Mouse (Mus musculus) thymus, postnatal 0 days (tissue): ENCODE data around the gene Ubxn7. TPM values are rescaled to one million over a fixed set of nuclear protein-coding genes. Genes with fewer than 3 reads are reported as not detected.
"Not testable (repeated sequence)": the region's sequence is repeated elsewhere in the genome, so short reads cannot be mapped to it uniquely, and the experiment has no call there.

Source experiments
- DNase-seq: peaks from one replicate; pipeline ENCODE4 v3.0.0-alpha.2; 2015; ENCODE audit warnings: low spot score
- polyA plus RNA-seq: library from polyadenylated mRNA; unstranded; fragments of >200 nt; fragmentation: Nextera tagmentation; extraction: Ambion mirVana; gene quantifications from 2 replicates; pipeline ENCODE4 v1.2.1, GENCODE M21; 2015

Ubxn7 gene
- polyA plus RNA-seq = 20.0 and 21.8 TPM in 2 replicates

DNA sequence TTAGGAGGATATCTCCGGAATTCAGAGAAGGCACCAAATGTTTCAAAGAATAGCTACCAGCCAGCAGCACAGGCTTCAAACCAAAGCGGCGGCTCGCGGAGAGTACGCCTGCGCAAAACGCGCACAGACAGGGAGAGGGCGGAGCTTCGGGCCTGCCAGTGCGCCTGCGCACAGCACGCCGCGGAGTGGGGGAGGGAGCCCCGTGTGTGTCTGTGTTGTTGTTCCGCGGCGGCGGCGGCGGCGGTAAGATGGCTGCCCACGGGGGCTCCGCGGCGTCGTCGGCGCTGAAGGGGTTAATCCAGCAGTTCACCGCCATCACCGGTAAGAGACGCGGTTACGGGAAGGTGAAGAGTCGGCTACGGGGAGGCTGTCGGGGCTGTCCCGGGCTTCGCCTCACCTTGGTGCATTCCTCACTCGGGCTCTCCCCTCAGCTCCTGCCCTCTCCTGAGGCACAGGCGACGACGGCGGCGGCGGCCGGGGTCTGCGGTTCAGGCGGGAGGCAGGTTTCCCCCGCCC is at the start of gene Ubxn7:
TSS of gene Ubxn7 (plus strand) at position 218 of the 516 bp plus-strand sequence.
- DNase-seq = peak; percentile 98

DNA sequence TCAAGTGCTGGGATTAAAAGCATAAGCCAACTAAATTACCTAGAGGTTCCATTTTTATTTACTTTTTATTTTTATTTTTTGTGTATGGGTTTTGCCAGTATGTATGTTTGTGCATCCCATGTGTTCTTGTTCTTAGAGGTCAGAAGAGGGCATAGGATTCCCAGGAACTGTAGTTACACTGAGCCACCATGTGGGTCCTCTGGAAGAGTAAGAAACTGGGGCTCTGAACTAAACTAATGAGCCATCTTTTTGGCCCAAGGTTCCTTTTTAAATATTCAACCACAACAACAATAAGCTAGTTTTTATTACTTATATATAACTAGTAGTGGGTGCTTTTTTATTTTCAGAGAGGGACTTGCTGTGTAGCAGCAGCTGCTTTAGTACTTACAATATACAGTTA is 49.4 kb upstream of the Ubxn7 start:
- DNase-seq = no peak

DNA sequence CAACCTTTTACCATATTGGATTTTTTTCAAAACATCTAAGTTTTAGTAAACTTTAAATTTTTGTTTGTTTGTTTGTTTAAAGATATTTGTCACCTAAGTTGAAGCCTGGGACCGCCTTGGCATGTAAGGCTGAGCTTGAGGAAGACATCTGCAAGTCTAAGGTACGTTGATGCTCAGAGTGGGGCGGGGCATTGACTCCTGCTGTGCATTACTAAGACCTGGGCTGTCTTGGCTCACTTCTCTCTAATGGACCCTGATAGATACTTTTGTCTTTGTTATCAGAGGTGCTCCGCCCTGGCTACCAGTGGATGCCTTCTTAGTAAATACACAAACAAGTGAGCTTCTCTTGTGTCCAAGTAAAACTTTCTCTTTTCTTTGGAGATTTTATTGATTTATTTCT is 40.2 kb upstream of the Ubxn7 start:
- no peak for DNase-seq

DNA sequence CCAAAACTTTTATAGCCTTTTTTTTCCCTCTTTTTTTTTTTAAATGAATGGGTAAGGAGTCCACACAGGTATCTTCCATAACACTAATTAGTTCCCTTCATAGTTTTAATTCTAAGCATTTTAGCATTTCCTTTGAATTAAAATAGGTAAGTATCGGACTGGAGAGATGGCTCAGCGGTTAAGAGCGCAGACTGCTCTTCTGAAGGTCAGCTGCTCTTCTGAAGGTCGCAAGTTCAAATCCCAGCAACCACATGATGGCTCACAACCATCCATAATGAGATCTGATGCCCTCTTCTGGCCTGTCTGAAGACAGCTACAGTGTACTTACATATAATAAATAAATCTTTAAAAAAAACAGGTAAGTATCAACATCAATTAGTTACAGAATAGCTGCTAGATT is 32.4 kb upstream of the Ubxn7 start:
- DNase-seq = not testable (repeated sequence)

DNA sequence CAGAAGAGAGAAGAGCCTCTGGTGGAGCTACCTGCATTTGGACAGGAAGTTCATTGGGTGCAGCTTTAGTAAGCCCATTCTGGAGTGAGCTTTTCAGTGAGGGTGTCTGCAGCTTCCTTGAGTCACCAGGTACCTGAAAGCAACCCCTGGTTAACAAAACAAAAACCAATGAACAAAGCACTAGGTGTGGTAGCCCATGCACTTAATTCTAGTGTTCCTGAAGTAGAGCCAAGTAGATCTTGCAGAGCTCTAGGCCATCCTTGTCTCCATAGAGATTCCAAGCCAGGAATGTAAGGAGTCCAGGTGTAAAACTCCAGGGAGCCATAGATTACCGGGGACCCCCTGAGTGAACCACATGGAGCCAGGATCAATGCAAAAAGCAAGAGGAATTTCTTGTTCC is 29.0 kb upstream of the Ubxn7 start:
- DNase-seq = no peak

DNA sequence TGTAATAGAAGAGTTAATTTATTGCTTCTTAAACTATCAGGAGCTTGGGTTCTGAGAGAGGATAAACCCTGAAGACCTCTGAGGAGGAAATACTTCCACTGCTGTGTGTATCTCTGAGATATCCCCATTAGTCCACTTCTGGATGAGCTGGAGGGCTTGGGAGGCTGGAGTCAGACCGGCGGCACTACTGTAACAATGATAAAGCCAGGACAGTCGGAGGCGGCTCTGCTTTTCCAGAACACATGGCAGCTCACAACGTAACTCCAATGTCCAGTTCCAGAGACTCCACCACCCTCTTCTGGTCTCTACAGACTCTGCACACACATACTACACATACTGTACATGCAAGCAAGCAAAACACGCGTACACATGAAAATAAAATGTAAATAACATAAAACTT is 28.2 kb upstream of the Ubxn7 start:
- DNase-seq = no peak

DNA sequence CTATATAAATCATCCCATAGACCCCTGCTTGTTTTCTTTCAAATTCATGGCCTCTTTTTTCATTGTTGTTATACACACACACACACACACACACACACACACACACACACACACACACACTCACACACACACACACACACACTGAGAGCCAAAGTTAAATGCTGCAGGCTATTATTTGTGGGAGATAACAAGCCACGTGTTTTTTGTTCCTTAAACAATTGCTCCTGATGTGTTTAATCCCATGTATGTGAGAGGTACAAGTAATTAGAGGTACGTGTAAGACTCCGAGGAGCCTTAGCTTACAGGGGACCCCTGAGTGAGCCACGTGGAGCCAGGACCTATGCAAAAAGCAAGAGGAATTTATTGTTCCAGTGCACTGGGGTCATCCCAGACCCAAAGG is 20.1 kb upstream of the Ubxn7 start:
- no peak for DNase-seq

DNA sequence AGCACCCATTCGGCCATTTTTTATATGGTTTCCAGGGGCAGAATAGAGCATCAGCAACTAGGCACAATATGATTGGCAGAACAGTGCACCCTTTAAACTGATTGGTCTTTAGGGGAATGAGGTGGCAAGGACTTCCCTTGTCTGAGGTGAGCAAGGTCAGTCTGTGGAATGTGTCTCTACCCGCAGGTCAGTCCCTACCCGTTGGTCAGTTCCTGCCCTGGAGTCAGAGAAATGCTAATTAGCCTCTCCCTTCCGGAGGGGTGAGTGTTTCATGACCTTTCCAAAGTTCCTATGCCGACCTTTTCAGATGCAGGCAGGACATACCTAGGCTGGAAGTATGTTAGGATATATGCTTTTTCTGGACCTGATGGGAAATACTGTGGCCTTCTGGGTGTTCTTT is 19.7 kb upstream of the Ubxn7 start:
- no peak for DNase-seq

DNA sequence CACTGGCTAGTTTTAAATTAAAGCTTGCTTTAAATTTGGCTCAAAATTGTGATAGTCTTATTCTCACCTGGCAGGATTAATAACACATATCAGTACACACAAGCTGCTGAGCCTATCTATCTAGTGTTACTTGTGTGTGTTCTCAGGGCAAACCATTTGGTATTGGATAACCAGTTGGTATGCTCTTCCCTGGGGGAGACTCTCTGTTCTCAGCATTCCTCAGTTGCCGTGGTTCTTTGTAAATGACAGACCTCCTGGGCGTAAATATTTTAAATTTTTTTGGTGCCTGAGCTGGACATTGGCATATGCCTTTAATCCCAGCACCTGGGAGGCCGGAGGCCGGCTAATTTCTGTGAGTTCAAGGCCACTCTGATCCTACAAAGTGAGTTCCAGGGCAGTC is 19.2 kb upstream of the Ubxn7 start:
- no peak for DNase-seq

DNA sequence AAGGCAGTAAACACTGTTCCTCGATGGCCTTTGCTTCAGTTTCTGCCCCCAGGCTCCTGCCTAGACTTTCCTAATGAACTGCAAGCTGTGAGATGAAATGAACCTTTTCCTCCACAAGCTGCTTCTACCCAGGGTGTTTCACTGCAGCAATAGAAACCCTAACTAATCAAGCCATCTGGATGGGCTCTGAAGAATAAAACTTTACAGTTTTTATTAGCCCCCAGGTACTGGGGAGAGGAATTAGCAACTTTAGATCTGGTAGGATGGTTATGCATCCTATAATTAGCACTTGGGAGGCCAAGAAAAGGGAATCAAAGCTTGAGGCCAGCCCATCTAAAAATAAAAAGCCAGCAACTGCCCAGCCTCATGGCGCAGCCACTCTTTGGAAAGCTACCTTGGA is 15.5 kb upstream of the Ubxn7 start:
- no peak for DNase-seq

DNA sequence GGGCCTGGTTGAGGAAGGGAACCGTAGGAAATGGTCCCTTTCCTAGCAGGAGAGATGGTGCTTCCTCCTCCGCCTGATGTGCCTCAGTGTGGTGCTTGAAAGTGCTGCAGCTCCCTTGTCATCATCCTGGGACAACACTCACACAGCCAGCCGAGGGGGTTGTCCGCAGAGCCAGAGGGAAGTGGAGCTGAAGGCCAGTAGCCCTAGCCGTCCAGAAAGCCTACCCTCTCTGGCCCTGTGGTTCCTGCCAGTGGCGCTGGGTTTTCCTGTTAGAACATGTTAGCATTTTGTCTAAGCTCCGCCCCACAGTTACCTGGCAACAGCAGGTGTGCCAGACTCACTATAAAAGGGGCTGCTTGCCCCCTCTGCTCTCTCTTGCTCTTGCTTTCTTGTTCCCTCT is 8.1 kb upstream of the Ubxn7 start:
- DNase-seq = no peak

DNA sequence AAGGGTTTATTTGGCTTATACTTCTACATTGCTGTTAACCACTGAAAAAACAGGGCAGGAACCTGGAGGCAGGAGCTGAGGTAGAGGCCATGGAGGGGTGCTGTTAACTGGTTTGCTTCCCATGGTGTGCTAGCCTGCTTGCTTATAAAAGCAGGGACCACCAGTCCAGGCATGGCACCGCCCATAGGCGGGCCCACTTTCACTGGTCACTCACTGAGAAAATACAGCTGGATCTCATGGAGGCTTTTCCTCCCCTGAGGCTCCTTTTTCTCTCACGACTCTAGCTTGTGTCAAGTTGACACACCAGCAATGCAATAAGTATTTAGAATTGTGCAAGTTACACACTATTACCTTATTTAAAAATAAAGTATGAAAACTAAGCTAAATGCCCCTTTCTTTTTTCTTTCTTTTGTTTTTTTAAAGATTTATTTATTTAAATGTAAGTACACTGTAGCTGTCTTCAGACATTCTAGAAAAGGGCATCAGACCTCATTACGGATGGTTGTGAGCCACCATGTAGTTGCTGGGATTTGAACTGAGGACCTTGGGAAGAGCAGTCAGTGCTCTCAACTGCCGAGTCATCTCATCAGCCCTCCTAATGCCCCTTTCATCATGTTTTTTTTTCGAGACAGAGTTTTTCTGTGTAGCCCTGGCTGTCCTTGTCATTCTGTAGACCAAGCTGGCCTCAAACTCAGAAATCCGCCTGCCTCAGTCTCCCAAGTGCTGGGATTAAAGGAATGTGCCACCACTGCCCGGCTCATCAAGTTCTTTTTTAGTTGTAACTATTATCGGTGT is 984 bp upstream of the Ubxn7 start:
- no peak for DNase-seq

DNA sequence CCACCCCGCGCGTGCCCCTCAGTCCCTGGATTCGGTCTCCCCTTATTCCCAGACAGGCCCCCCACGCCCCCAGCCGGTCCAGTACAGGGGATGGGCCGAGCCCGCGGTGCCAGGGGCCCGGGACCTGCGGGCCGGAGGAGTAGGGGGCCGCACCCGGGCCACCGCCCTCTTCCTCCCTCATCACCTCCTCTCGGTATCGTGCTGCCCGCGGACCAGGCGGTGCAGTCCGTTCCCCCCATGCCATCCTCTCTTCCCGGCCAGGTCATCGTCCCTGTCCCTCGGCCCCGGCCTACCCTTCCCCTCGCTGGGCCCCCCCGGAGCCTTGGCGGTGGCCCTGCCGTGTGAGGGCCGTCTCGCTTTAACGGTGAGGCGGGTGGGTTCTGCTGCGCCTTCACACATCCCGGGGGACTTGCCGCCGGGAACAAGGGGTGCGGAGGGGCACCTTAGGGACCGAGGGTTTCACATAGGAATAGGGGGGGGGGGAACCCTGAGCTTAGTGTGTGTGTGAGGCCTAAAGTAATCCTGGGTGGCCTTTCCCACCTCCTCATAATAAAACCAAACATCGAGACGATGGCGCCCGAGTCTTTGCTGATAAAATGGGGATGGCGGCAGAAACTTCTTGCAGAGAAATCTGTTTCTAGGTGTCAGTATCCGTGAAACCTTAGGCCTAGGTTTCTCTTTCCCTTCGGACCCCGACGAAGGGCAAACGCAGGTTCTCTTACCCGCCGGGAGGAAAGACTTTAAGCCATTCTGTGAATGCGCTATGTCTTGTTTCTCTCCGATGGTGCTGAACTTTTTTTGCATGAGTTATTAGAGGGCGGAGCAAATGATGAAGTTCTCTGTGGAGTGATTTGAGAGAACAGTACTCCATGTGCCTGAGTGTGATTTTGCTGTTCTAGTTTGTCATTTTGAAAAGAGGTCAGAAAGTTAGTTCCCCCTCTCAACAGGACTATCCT is 777 bp downstream of the Ubxn7 start:
- DNase-seq = peak; percentile 47

DNA sequence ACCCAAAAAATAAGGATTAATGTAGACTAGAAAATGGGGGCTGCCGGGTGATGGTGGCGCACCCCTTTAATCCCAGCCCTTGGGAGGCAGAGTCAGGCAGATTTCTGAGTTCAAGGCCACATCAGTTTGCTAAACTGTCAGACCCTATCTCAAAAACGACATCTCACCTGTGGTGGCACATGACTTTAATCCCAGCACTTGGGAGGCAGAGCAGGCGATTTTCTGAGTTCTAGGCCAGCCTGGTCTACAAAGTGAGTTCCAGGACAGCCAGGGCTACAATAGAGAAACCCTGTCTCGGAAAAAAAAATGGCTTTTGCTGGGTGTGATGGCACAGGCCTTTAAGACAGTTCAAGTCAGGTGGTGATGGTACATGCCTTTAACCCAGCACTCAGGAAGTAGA is 3.1 kb downstream of the Ubxn7 start:
- DNase-seq = no peak

DNA sequence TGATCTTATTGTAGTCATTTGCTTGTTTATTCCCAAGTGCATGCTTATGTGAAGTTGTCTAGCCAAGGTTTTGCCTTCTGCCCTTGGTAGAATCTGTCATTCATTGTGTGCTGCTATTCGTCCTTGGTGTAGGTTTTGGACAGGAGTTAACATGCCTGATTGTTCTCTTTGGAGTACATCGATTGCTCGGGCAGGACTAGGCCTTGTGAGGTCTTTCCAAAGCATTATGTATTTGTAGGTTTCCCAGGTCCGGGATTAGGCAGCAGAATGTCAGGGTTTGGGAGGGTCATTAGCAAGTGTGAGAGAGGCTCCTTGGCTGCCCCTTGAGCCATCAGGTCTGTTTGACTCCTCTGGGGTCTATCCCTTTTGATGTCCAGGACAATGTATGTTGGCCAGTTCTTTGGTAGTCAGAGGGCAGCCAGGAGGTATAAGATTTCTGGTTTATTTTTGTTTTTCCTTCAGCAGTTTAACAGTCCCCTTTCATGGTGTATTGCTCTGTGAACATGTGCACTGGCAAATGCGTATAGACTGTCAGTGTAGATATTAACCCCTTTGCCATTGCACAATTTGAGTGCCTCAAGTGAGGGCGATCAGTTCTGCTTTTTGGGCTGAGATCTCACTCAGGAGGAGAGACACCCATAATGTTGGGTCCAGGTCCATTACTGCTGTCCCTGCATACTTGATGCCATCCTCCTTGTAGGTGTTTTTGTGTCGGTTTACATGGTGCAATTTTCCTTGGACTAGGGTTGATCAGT is 4.1 kb downstream of the Ubxn7 start:
- no peak for DNase-seq

DNA sequence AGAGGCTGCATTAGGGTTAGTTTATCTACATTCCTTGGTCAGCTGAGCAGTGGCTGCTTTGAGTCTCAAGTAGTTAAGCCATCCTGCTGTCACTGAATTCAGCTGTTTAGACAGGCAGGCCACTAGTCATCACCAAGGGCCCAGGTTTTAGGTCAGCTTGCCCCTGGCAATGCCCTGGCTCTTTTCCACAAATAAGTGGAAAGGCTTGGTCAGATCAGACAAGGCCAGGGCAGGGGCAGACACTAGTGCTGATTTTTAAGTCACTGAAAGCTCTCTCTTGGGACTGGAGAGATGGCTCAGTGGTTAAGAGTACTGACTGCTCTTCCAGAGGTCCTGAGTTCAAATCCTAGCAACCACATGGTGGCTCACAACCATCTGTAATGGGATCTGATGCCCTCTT is 4.9 kb downstream of the Ubxn7 start:
- DNase-seq = no peak

DNA sequence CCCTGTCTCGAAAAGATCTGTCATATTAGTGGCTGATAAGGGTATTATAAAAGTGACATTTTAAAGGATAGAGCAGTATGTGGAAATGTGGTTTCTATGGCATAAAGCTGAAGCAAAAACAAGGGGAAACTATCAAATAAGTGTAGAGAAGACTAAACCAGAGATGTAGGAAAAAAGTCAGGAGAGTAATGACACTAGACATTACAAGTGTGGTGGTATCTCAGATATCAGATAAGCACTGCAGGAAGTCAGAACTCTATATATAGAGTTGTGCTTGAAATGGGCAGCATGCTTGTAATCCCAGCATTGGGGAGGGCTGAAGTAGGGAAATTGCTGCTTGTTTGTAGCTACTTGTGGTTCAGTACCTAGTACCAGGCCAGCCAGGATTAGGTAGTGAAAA is 8.4 kb downstream of the Ubxn7 start:
- DNase-seq = no peak

DNA sequence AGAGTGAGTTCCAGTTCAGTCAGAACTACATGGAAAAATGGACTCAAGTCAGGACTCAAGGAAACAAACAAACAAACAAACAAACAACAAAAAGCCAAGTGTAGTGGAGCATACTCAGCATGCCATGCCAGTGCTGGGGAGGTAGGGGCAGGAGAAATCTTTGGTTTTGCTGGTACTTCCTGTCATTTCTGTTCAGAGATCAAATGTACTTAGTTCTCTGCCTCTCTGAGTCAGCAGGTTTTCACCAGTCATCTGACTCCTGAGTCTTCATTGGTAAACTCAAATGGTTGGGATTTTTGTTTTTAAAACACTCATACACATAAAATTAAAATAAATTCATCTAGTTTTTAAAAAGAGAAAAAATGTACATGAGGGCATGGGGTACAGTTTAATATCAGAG is 13.5 kb downstream of the Ubxn7 start:
- DNase-seq = peak; percentile 22

DNA sequence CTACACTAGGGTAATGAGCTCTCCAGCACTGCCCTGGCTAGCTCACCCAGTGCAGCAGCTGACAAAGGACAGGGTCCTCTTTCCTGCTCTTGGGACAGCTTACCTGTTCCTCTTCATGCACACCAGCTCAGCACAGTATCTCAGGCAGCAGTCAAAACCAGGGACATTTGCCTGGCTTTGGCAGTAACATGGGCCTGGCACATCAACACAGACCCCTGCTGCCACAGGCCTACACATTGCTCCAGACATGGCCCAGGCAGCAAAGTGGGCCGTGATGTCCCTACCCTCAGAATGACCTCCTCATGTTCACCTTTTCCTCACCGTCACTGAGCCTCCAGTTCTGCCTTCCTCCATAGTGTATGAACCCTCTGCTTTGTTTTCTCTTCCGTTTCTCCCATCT is 18.7 kb downstream of the Ubxn7 start:
- no peak for DNase-seq

DNA sequence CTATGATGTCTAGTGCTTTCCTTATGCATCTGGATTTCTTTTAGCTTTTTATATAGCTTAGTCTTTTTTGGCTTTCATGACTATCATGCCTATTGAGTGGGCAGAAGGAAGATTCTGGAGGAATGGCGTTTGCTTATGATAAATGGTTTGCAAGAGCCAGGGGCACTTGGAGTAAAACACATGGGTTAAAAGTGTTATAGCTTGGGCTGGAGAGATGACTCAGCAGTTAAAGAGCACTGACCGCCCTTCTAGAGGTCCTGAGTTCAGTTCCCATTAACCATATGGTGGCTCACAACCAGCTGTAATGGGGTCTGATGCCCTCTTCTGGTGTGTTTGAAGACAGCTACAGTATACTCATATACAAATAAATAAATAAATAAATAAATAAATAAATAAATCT is 31.5 kb downstream of the Ubxn7 start:
- DNase-seq = no peak

DNA sequence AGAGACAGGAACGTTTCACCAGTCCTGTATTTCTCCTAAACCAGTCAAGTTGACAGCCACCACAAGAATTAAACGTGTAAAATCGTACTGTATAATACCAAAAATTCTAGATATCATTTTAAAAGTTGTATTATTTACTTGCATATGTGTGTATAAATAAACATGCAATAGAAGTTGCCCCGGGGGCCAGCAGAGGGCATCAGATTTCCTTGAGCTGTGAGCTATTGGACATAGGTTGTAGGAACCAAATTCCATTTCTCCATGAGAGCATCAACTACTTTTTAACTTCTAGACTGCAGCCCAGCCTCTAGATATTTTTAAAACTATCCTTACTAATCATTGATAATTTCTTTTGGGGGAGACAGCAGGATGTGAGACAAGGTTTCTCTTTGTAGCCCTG is 39.3 kb downstream of the Ubxn7 start:
- peak; percentile 29 for DNase-seq

DNA sequence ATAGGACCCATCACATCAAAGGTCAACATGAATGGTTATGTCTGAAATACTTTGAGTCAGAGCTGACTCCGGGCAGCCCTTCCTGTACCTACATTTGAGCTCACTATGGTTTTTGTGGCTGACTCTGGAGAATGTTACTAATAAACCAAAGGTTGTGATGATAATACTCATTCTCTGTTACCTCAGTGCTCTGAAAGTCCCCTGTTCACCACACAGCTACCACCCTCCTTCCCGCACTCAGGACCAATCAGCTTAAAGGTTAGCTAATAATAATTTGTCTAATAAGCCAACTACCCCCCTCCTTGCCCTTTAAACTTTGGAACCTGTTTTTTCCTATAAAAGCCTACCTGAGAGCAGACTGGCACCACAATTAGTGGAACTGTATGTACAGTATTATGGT is 47.5 kb downstream of the Ubxn7 start:
- no peak for DNase-seq
